Mouse (Mus musculus): Measurements from ENCODE around the gene Mcm10. TPM values are rescaled to one million over a fixed set of nuclear protein-coding genes. Genes with fewer than 3 reads are reported as not detected.
"Not testable (repeated sequence)": the region's sequence is repeated elsewhere in the genome, so short reads cannot be mapped to it uniquely, and the experiment has no call there.

Mcm10 gene
- polyA plus RNA-seq, 1 experiment from 2014 or later, result 5.9 TPM

GRCm38 (mm10) chr2:4969083-4969482 lies 43.5 kb downstream of the Mcm10 start:
- no peak overlapping the region for H3K27ac ChIP-seq (replicated peaks)
- H3K9ac ChIP-seq, result no peak overlapping the region
- ATAC-seq (ENCODE audit: low FRiP score, low read depth), result no peak
- no peaks in the 10 kb centered on the region for H3K36me3 ChIP-seq
- WGBS, result 98% methylated on average over 1 of the region's 2 CpGs
- H3K4me1 ChIP-seq (replicated peaks), result no peaks in the 10 kb centered on the region
- no peak overlapping the region for H3K4me3 ChIP-seq
- H3K9me3 ChIP-seq, result no peaks in the 10 kb centered on the region
- H3K4me2 ChIP-seq, result no peak overlapping the region
- H3K27me3 ChIP-seq, result no peaks in the 10 kb centered on the region

- Histone ChIP-seq H3K27ac (replicated peaks) (no peak overlapping the region), H3K9ac (no peak overlapping the region), H3K4me1 (replicated peaks) (no peaks in the 10 kb centered on the region), H3K4me3 (no peak overlapping the region), H3K36me3 (no peaks in the 10 kb centered on the region), H3K27me3 (no peaks in the 10 kb centered on the region), H3K4me2 (no peak overlapping the region), H3K9me3 (no peaks in the 10 kb centered on the region)
- 87% methylated on average over 2 of the region's 2 CpGs for WGBS
- no peak for ATAC-seq (ENCODE audit: low FRiP score, low read depth)
Observed at GRCm38 (mm10) chr2:4967806-4968205, 44.8 kb downstream of the Mcm10 start.

GRCm38 (mm10) chr2:4958039-4958438 lies 54.6 kb downstream of the Mcm10 start:
- H3K9ac ChIP-seq, result no peak overlapping the region
- H3K4me1 ChIP-seq (replicated peaks), result no peaks in the 10 kb centered on the region
- H3K4me2 ChIP-seq, result no peak overlapping the region
- ATAC-seq (ENCODE audit: low FRiP score, low read depth), result no peak
- H3K36me3 ChIP-seq, result no peaks in the 10 kb centered on the region
- H3K27ac ChIP-seq (replicated peaks), result no peak overlapping the region
- no peaks in the 10 kb centered on the region for H3K27me3 ChIP-seq
- H3K4me3 ChIP-seq, result no peak overlapping the region
- H3K9me3 ChIP-seq, result no peaks in the 10 kb centered on the region
- WGBS, result 87% methylated on average over 12 of the region's 12 CpGs

- Histone ChIP-seq H3K4me3 (no peak overlapping the region), H3K4me1 (replicated peaks) (no peaks in the 10 kb centered on the region), H3K9me3 (no peaks in the 10 kb centered on the region), H3K9ac (no peak overlapping the region), H3K36me3 (no peaks in the 10 kb centered on the region), H3K4me2 (no peak overlapping the region), H3K27me3 (no peaks in the 10 kb centered on the region), H3K27ac (replicated peaks) (no peak overlapping the region)
- no peak for ATAC-seq (ENCODE audit: low FRiP score, low read depth)
- 85% methylated on average over 6 of the region's 6 CpGs for WGBS
Observed at GRCm38 (mm10) chr2:4954216-4954760, 58.3 kb downstream of the Mcm10 start.

- 88% methylated on average over 2 of the region's 2 CpGs for WGBS
- H3K4me1 ChIP-seq (replicated peaks), result no peaks in the 10 kb centered on the region
- no peak overlapping the region for H3K9ac ChIP-seq
- no peak overlapping the region for H3K4me3 ChIP-seq
- no peak for ATAC-seq (ENCODE audit: low FRiP score, low read depth)
- no peak overlapping the region for H3K27ac ChIP-seq (replicated peaks)
- no peaks in the 10 kb centered on the region for H3K27me3 ChIP-seq
- H3K9me3 ChIP-seq, result no peaks in the 10 kb centered on the region
- no peak overlapping the region for H3K4me2 ChIP-seq
- H3K36me3 ChIP-seq, result no peaks in the 10 kb centered on the region
Observed at GRCm38 (mm10) chr2:4950986-4951385, 61.6 kb downstream of the Mcm10 start.

- 94% methylated on average over 8 of the region's 8 CpGs for WGBS
- not testable (repeated sequence) for H3K4me2 ChIP-seq; H3K27me3 ChIP-seq; H3K9me3 ChIP-seq; H3K4me1 ChIP-seq (replicated peaks); ATAC-seq (ENCODE audit: low FRiP score, low read depth); H3K27ac ChIP-seq (replicated peaks); H3K36me3 ChIP-seq; H3K9ac ChIP-seq; H3K4me3 ChIP-seq
Observed at GRCm38 (mm10) chr2:4949691-4950090, 62.9 kb downstream of the Mcm10 start.

- Histone ChIP-seq H3K4me2 (no peak overlapping the region), H3K27ac (replicated peaks) (no peak overlapping the region), H3K4me3 (no peak overlapping the region), H3K36me3 (peaks cover 25% of the 10 kb centered on the region), H3K4me1 (replicated peaks) (no peaks in the 10 kb centered on the region), H3K9me3 (no peaks in the 10 kb centered on the region), H3K9ac (no peak overlapping the region), H3K27me3 (no peaks in the 10 kb centered on the region)
- 91% methylated on average over 11 of the region's 11 CpGs for WGBS
- no peak for ATAC-seq (ENCODE audit: low FRiP score, low read depth)
Observed at GRCm38 (mm10) chr2:4940861-4941260, 71.7 kb downstream of the Mcm10 start.

Other genes starting within 250 kb of the Mcm10 start
- 56.6 and 57.1 TPM in 2 replicates for gene Sephs1, start 131.2 kb downstream of the Mcm10 start, polyA plus RNA-seq (2015; fragmentation: Nextera tagmentation; extraction: Ambion mirVana)
- gene Phyh, start 93.8 kb downstream of the Mcm10 start, polyA plus RNA-seq (2015; fragmentation: Nextera tagmentation; extraction: Ambion mirVana), result 82.7 and 91.2 TPM in 2 replicates
- 1.7 and 2.3 TPM in 2 replicates for gene Ucma, start 36.7 kb downstream of the Mcm10 start, polyA plus RNA-seq (2015; fragmentation: Nextera tagmentation; extraction: Ambion mirVana)
- 22.9 and 23.0 TPM in 2 replicates for gene Optn, start 51.3 kb upstream of the Mcm10 start, polyA plus RNA-seq (2015; fragmentation: Nextera tagmentation; extraction: Ambion mirVana)
- gene Ccdc3, start 125.0 kb upstream of the Mcm10 start, polyA plus RNA-seq (2015; fragmentation: Nextera tagmentation; extraction: Ambion mirVana), result 10.1 and 15.2 TPM in 2 replicates

All from hindbrain, embryonic 15.5 days (tissue).